Mouse (Mus musculus) heart, postnatal 36 days (tissue): Measurements from ENCODE around the gene Stum. TPM values are rescaled to one million over a fixed set of nuclear protein-coding genes. Genes with fewer than 3 reads are reported as not detected.

Experiments used
- DNase-seq, 2 experiments: peaks; one replicate each; pipeline ENCODE4 v3.0.0; 2021 to 2022
- intact Hi-C: fragments of 180-260 bp; cut with DNase I; formaldehyde crosslinking; loops from one replicate; pipeline ENCODE4 v1.15.1; 2025
- total RNA-seq, 2 experiments: library from RNA; stranded (reverse); gene quantifications; 2 replicates each; pipeline ENCODE4 v1.2.3; 2021

Stum gene
- total RNA-seq, 2 experiments from 2014 or later = 1.3 to 1.8 TPM

- intact Hi-C loops = no loop called here
- DNase-seq = no peak
Measured at GRCm38 (mm10) chr1:180408832-180409231, 74.5 kb downstream of the Stum start.

- no peak for DNase-seq
- intact Hi-C loops = loop anchor here (1.0 kb wide), 2 partner anchors 78 to 140 kb away; partner anchors contain the start of gene Itpkb
Measured at GRCm38 (mm10) chr1:180407727-180408719, 75.3 kb downstream of the Stum start.

- peak; percentile 72 to 75 for DNase-seq
- intact Hi-C loops = loop anchor here (1.0 kb wide), 2 partner anchors 77 to 139 kb away; partner anchors contain the start of gene Itpkb
Measured at GRCm38 (mm10) chr1:180407171-180407671, 76.1 kb downstream of the Stum start.

GRCm38 (mm10) chr1:180406336-180407035, 76.8 kb downstream of the Stum start:
- no peak for DNase-seq
- intact Hi-C loops = loop anchor here (1.0 kb wide), 2 partner anchors 76 to 138 kb away; partner anchors contain the start of gene Itpkb

- peak; percentile 58 to 63 for DNase-seq
Measured at GRCm38 (mm10) chr1:180405576-180406335, 77.5 kb downstream of the Stum start.

GRCm38 (mm10) chr1:180404706-180405105, 78.6 kb downstream of the Stum start:
- intact Hi-C loops = loop anchor here (1.0 kb wide), 1 partner anchor 16 kb away; no protein-coding TSS in a partner anchor

More at GRCm38 (mm10) chr1:180405576-180406335, 77.5 kb downstream of the Stum start:
- intact Hi-C loops = loop anchor here (1.0 kb wide), 1 partner anchor 17 kb away; no protein-coding TSS in a partner anchor

GRCm38 (mm10) chr1:180403694-180404606, 79.4 kb downstream of the Stum start:
- DNase-seq = peak; percentile 66 to 75
- intact Hi-C loops = loop anchor here (1.0 kb wide), 1 partner anchor 9 kb away; no protein-coding TSS in a partner anchor

More at GRCm38 (mm10) chr1:180404706-180405105, 78.6 kb downstream of the Stum start:
- DNase-seq = no peak

- intact Hi-C loops = loop anchor here (1.0 kb wide), 1 partner anchor 8 kb away; no protein-coding TSS in a partner anchor
- DNase-seq = peak in 1 of 2 experiments; percentile 41
Measured at GRCm38 (mm10) chr1:180403357-180403693, 80.0 kb downstream of the Stum start.

- peak; percentile 48 to 64 for DNase-seq
- intact Hi-C loops = loop anchor here (1.0 kb wide), 1 partner anchor 7 kb away; no protein-coding TSS in a partner anchor
Measured at GRCm38 (mm10) chr1:180402481-180403081, 80.7 kb downstream of the Stum start.

- DNase-seq = no peak
Measured at GRCm38 (mm10) chr1:180401725-180402124, 81.6 kb downstream of the Stum start.

GRCm38 (mm10) chr1:180400691-180401455, 82.4 kb downstream of the Stum start:
- intact Hi-C loops = no loop called here

More at GRCm38 (mm10) chr1:180401725-180402124, 81.6 kb downstream of the Stum start:
- intact Hi-C loops = no loop called here

GRCm38 (mm10) chr1:180398446-180398845, 84.9 kb downstream of the Stum start:
- DNase-seq = no peak
- intact Hi-C loops = no loop called here

More at GRCm38 (mm10) chr1:180400691-180401455, 82.4 kb downstream of the Stum start:
- no peak for DNase-seq

- DNase-seq = no peak
Measured at GRCm38 (mm10) chr1:180397734-180398133, 85.6 kb downstream of the Stum start.

GRCm38 (mm10) chr1:180393873-180394272, 89.4 kb downstream of the Stum start:
- intact Hi-C loops = no loop called here
- peak in 1 of 2 experiments; percentile 64 for DNase-seq

More at GRCm38 (mm10) chr1:180397734-180398133, 85.6 kb downstream of the Stum start:
- intact Hi-C loops = no loop called here

GRCm38 (mm10) chr1:180393017-180393797, 90.1 kb downstream of the Stum start:
- DNase-seq = no peak
- intact Hi-C loops = no loop called here

- intact Hi-C loops = no loop called here
- no peak for DNase-seq
Measured at GRCm38 (mm10) chr1:180392137-180392798, 91.0 kb downstream of the Stum start.
